ENCODE assay signal across 10 mouse cellular contexts in genomic region chr14:51929309-51929943, GRCm38 (mm10). TPM values are rescaled to one million over a fixed set of nuclear protein-coding genes. Genes with fewer than 3 reads are reported as not detected.
DNase-seq lines count a peak whose midpoint lies in the region; ATAC-seq lines count a peak whose summit lies in the region.
"Had no signal": no experiment of that assay in that cellular context is flagged by ENCODE, and none has a peak within 500 bp of the region (broad histone marks: within the 10 kb centered on the region; RNA-seq: fewer than 3 reads in every experiment).

No protein-coding gene starts in this region.

- DNase-seq in layer of hippocampus, adult 11-12 months (ENCODE audit: low spot score) = peak; percentile 64
- no peak for DNase-seq in layer of hippocampus, adult 9-10 months (ENCODE audit: low spot score)
- peak; percentile 83 for DNase-seq in gastrocnemius, adult 18-20 months (ENCODE audit: low spot score)
- peak; percentile 74 for DNase-seq in heart, postnatal 4 days
- DNase-seq in left cerebral cortex, postnatal 10 days (ENCODE audit: extremely low spot score in 1 of 2, low spot score in 2 of 2) = peak; percentile 65 to 76
- DNase-seq in right cerebral cortex, postnatal 4 days = peak; percentile 25
- DNase-seq in urinary bladder, adult 2 months (ENCODE audit: low spot score) = no peak

- ATAC-seq in activated CD4-positive, CD25-positive, alpha-beta regulatory T cell, adult 4 months = no peak

- intact Hi-C loops in left cerebral cortex, postnatal 10 days (cut with DNase I) = no loop called here

RNA-seq across cellular contexts. Expression of gene Rnase13, which starts 6.9 kb away (rescaled TPM):
- total RNA-seq in gastrocnemius, adult 18-20 months (2021) = not detected
- not detected for total RNA-seq in heart, postnatal 4 days (2021)
- total RNA-seq in left cerebral cortex, postnatal 10 days (2021) = not detected
- polyA plus RNA-seq in activated CD4-positive, CD25-positive, alpha-beta regulatory T cell, adult 4 months (2017; shearing (Covaris generic)) = not detected
- 0.75 and 1.0 TPM in 2 replicates for polyA plus RNA-seq in urinary bladder, adult 2 months (2012; rRNA removed)
- total RNA-seq: gastrocnemius, postnatal 4 days had no signal
- polyA plus RNA-seq: neural tube, embryonic 14.5 days had no signal

RNA-seq across cellular contexts. Expression of gene Tppp2, which starts 11.2 kb away (rescaled TPM):
- total RNA-seq in gastrocnemius, adult 18-20 months (2021) = 1 to 10 TPM; 2.2 to 2.7 TPM
- not detected for total RNA-seq in heart, postnatal 4 days (2021)
- not detected for total RNA-seq in left cerebral cortex, postnatal 10 days (2021)
- not detected for polyA plus RNA-seq in activated CD4-positive, CD25-positive, alpha-beta regulatory T cell, adult 4 months (2017; shearing (Covaris generic))
- 0.11 TPM in 1 of 2 replicates, not detected in the other for polyA plus RNA-seq in urinary bladder, adult 2 months (2012; rRNA removed)
- total RNA-seq: gastrocnemius, postnatal 4 days had no signal
- polyA plus RNA-seq: neural tube, embryonic 14.5 days had no signal

RNA-seq across cellular contexts. Expression of gene Ndrg2, which starts 15.5 kb away (rescaled TPM):
- total RNA-seq in gastrocnemius, adult 18-20 months (2021) = 1,000 to 10,000 TPM; 1,941 to 1,973 TPM
- 100 to 1,000 TPM; 452 to 471 TPM for total RNA-seq in heart, postnatal 4 days (2021)
- 100 to 1,000 TPM; 337 to 367 TPM for total RNA-seq in left cerebral cortex, postnatal 10 days (2021)
- 10 to 100 TPM; 16.2 to 18.5 TPM for polyA plus RNA-seq in activated CD4-positive, CD25-positive, alpha-beta regulatory T cell, adult 4 months (2017; shearing (Covaris generic))
- 393 and 417 TPM in 2 replicates for polyA plus RNA-seq in urinary bladder, adult 2 months (2012; rRNA removed)

RNA-seq across cellular contexts. Expression of gene Slc39a2, which starts 36.7 kb away (rescaled TPM):
- total RNA-seq in gastrocnemius, adult 18-20 months (2021) = under 1 TPM; 0.33 to 0.57 TPM
- under 1 TPM; 0.29 to 0.48 TPM for total RNA-seq in heart, postnatal 4 days (2021)
- 1 to 10 TPM; 3.6 to 4.5 TPM for total RNA-seq in left cerebral cortex, postnatal 10 days (2021)
- under 1 TPM in 1 of 2 experiments, not detected in 1; 0.70 TPM for polyA plus RNA-seq in activated CD4-positive, CD25-positive, alpha-beta regulatory T cell, adult 4 months (2017; shearing (Covaris generic))
- 1.2 and 2.0 TPM in 2 replicates for polyA plus RNA-seq in urinary bladder, adult 2 months (2012; rRNA removed)

RNA-seq across cellular contexts. Expression of gene Mettl17, which starts 44.8 kb away (rescaled TPM):
- total RNA-seq in gastrocnemius, adult 18-20 months (2021) = 10 to 100 TPM; 12.2 to 19.5 TPM
- 10 to 100 TPM; 17.9 to 25.7 TPM for total RNA-seq in heart, postnatal 4 days (2021)
- total RNA-seq in left cerebral cortex, postnatal 10 days (2021) = 10 to 100 TPM; 35.5 to 42.4 TPM
- 10 to 100 TPM; 35.7 to 44.6 TPM for polyA plus RNA-seq in activated CD4-positive, CD25-positive, alpha-beta regulatory T cell, adult 4 months (2017; shearing (Covaris generic))
- 35.8 and 40.5 TPM in 2 replicates for polyA plus RNA-seq in urinary bladder, adult 2 months (2012; rRNA removed)

Comparison
In these comparisons a context has a peak if more than half of its experiments do, and no peak if none do; other contexts are left out.
1. DNase-seq: peak in layer of hippocampus, adult 11-12 months (single experiment), gastrocnemius, adult 18-20 months (single experiment), heart, postnatal 4 days (single experiment), left cerebral cortex, postnatal 10 days (2 of 2) and right cerebral cortex, postnatal 4 days (single experiment); none in layer of hippocampus, adult 9-10 months (single experiment) and urinary bladder, adult 2 months (single experiment).
2. RNA of gene Ndrg2, which starts 15.5 kb away (total RNA-seq): 1,941 to 1,973 TPM in gastrocnemius, adult 18-20 months; 452 to 471 TPM in heart, postnatal 4 days and 337 to 367 TPM in left cerebral cortex, postnatal 10 days; every median in the first group is over 4 times any median in the second.